Mouse (Mus musculus) neural tube, embryonic 14.5 days (tissue): ENCODE results near the gene Igf2bp1. TPM values are rescaled to one million over a fixed set of nuclear protein-coding genes. Genes with fewer than 3 reads are reported as not detected.
A peak's percentile ranks its signal among the peaks of the same experiment; 100 is the strongest.
"Not testable (repeated sequence)": the region's sequence is repeated elsewhere in the genome, so short reads cannot be mapped to it uniquely, and the experiment has no call there.

Experiments
- ATAC-seq: fragments of 200-750 bp; cut with Nextera tagmentation; 2 replicates; pipeline ENCODE4 v1.8.0; 2017; ENCODE audit warnings: low read depth, mild to moderate bottlenecking, moderate TSS enrichment, moderate library complexity
- H3K27ac ChIP-seq: fragments of 300-500 bp; sonication (generic); 2 replicates; pipeline ENCODE4 v1.5.1; 2014; ENCODE audit warnings: low read depth, mild to moderate bottlenecking, control low read depth, low read length, moderate library complexity, mixed read lengths
- H3K27me3 ChIP-seq: fragments of 300-500 bp; sonication (generic); 2 replicates; pipeline ENCODE4 v1.6.1; 2014; ENCODE audit warnings: low read length; ENCODE audit not compliant: control insufficient read depth, insufficient read depth
- H3K36me3 ChIP-seq: fragments of 300-500 bp; sonication (generic); 2 replicates; pipeline ENCODE4 v1.6.1; 2014; ENCODE audit warnings: low read length, mixed read lengths; ENCODE audit not compliant: control insufficient read depth, insufficient read depth
- H3K4me1 ChIP-seq: fragments of 300-500 bp; sonication (generic); 2 replicates; pipeline ENCODE4 v1.6.1; 2014; ENCODE audit warnings: low read length; ENCODE audit not compliant: control insufficient read depth, insufficient read depth
- H3K4me2 ChIP-seq: fragments of 300-500 bp; sonication (generic); 2 replicates; pipeline ENCODE4 v1.6.1; 2014; ENCODE audit warnings: mild to moderate bottlenecking, low read depth, low read length, control low read depth
- H3K4me3 ChIP-seq: fragments of 300-500 bp; sonication (generic); 2 replicates; pipeline ENCODE4 v1.5.1; 2014; ENCODE audit warnings: low read depth, low read length, control low read depth, mixed read lengths
- H3K9ac ChIP-seq: fragments of 300-500 bp; sonication (generic); replicated peaks from 2 replicates; pipeline ENCODE4 v1.6.1; 2014; ENCODE audit warnings: low read depth, mild to moderate bottlenecking, control low read depth, low read length, mixed read lengths
- H3K9me3 ChIP-seq: fragments of 300-500 bp; sonication (generic); 2 replicates; pipeline ENCODE4 v1.6.1; 2016; ENCODE audit warnings: low read length; ENCODE audit not compliant: control insufficient read depth
- WGBS: fragments of 180-500 bp; shearing (Covaris S2); extraction: QIAGEN DNeasy Blood & Tissue Kit; methylation state at CpG from one replicate; pipeline ENCODE4 v1.1.7; 2014; 5-methylcytosine and 5-hydroxymethylcytosine counted together
- polyA plus RNA-seq: library from polyadenylated mRNA; unstranded; fragments of >200 nt; fragmentation: Nextera tagmentation; extraction: Ambion mirVana; gene quantifications from 2 replicates; pipeline ENCODE4 v1.2.1, GENCODE M21; 2014

Igf2bp1 gene
- polyA plus RNA-seq, 1 experiment from 2014 or later = 3.0 TPM

- H3K9me3 ChIP-seq = no peaks in the 10 kb centered on the region
- H3K4me3 ChIP-seq = no peak overlapping the region
- H3K27ac ChIP-seq = no peak overlapping the region
- H3K4me2 ChIP-seq = no peak overlapping the region
- 0 out of 2 replicates have a peak, but pooled peaks cover 7% of the 10 kb centered on the region for H3K36me3 ChIP-seq
- H3K4me1 ChIP-seq = no peaks in the 10 kb centered on the region
- no peaks in the 10 kb centered on the region for H3K27me3 ChIP-seq
- WGBS = 79% methylated on average over 9 of the region's 9 CpGs
- ATAC-seq = no peak
- H3K9ac ChIP-seq = no peak overlapping the region
Observed at GRCm38 (mm10) chr11:95958251-95958650, 47.5 kb downstream of the Igf2bp1 start.

- Histone ChIP-seq H3K4me2 (no peak overlapping the region), H3K4me3 (no peak overlapping the region)
Observed at GRCm38 (mm10) chr11:95957407-95957806, 48.3 kb downstream of the Igf2bp1 start.

GRCm38 (mm10) chr11:95953313-95953712, 52.4 kb downstream of the Igf2bp1 start:
- Histone ChIP-seq H3K4me3 (no peak overlapping the region), H3K4me1 (no peaks in the 10 kb centered on the region), H3K27ac (no peak overlapping the region), H3K4me2 (no peak overlapping the region), H3K36me3 (no peaks in the 10 kb centered on the region), H3K9ac (no peak overlapping the region), H3K27me3 (no peaks in the 10 kb centered on the region), H3K9me3 (no peaks in the 10 kb centered on the region)
- WGBS = 90% methylated on average over 5 of the region's 5 CpGs
- no peak for ATAC-seq

More at GRCm38 (mm10) chr11:95957407-95957806, 48.3 kb downstream of the Igf2bp1 start:
- 0 out of 2 replicates have a peak overlapping the region, but pooled peaks have one; percentile 1 for H3K9ac ChIP-seq
- H3K27me3 ChIP-seq = no peaks in the 10 kb centered on the region
- H3K36me3 ChIP-seq = 0 out of 2 replicates have a peak, but pooled peaks cover 4% of the 10 kb centered on the region
- no peak overlapping the region for H3K27ac ChIP-seq
- ATAC-seq = no peak
- no peaks in the 10 kb centered on the region for H3K9me3 ChIP-seq
- no peaks in the 10 kb centered on the region for H3K4me1 ChIP-seq
- WGBS = 77% methylated on average over 7 of the region's 7 CpGs

GRCm38 (mm10) chr11:95945838-95946472, 59.8 kb downstream of the Igf2bp1 start:
- Histone ChIP-seq H3K9me3 (no peaks in the 10 kb centered on the region), H3K36me3 (no peaks in the 10 kb centered on the region), H3K4me2 (no peak overlapping the region), H3K4me1 (no peaks in the 10 kb centered on the region), H3K9ac (no peak overlapping the region), H3K27me3 (no peaks in the 10 kb centered on the region), H3K4me3 (no peak overlapping the region), H3K27ac (no peak overlapping the region)
- WGBS = 64% methylated on average over 13 of the region's 13 CpGs
- no peak for ATAC-seq

GRCm38 (mm10) chr11:95939828-95940507, 65.8 kb downstream of the Igf2bp1 start:
- ATAC-seq = no peak
- 32% methylated on average over 11 of the region's 11 CpGs for WGBS
- H3K9me3 ChIP-seq = no peaks in the 10 kb centered on the region
- no peaks in the 10 kb centered on the region for H3K4me1 ChIP-seq
- no peak overlapping the region for H3K4me2 ChIP-seq
- no peaks in the 10 kb centered on the region for H3K27me3 ChIP-seq
- no peaks in the 10 kb centered on the region for H3K36me3 ChIP-seq
- H3K9ac ChIP-seq = no peak overlapping the region
- H3K4me3 ChIP-seq = no peak overlapping the region
- H3K27ac ChIP-seq = no peak overlapping the region

- ATAC-seq = no peak
- Histone ChIP-seq H3K4me1 (no peaks in the 10 kb centered on the region), H3K36me3 (no peaks in the 10 kb centered on the region), H3K4me2 (no peak overlapping the region), H3K27me3 (no peaks in the 10 kb centered on the region), H3K4me3 (no peak overlapping the region), H3K9ac (no peak overlapping the region), H3K27ac (no peak overlapping the region), H3K9me3 (no peaks in the 10 kb centered on the region)
- WGBS = 79% methylated on average over 6 of the region's 6 CpGs
Observed at GRCm38 (mm10) chr11:95936409-95936808, 69.3 kb downstream of the Igf2bp1 start.

GRCm38 (mm10) chr11:95932168-95932567, 73.6 kb downstream of the Igf2bp1 start:
- H3K27me3 ChIP-seq, H3K4me3 ChIP-seq, H3K9ac ChIP-seq, H3K4me2 ChIP-seq, H3K36me3 ChIP-seq, H3K27ac ChIP-seq, ATAC-seq, H3K9me3 ChIP-seq, H3K4me1 ChIP-seq: not testable (repeated sequence)
- WGBS = 96% methylated on average over 8 of the region's 10 CpGs

- no peak overlapping the region for H3K4me2 ChIP-seq
- no peak overlapping the region for H3K27ac ChIP-seq
- no peak overlapping the region for H3K4me3 ChIP-seq
- no peaks in the 10 kb centered on the region for H3K27me3 ChIP-seq
- 83% methylated on average over 4 of the region's 4 CpGs for WGBS
- H3K9me3 ChIP-seq = peaks cover 3% of the 10 kb centered on the region; the same call in 1 of the 2 replicates
- no peak for ATAC-seq
- H3K9ac ChIP-seq = no peak overlapping the region
- H3K36me3 ChIP-seq = no peaks in the 10 kb centered on the region
- no peaks in the 10 kb centered on the region for H3K4me1 ChIP-seq
Observed at GRCm38 (mm10) chr11:95926398-95926797, 79.3 kb downstream of the Igf2bp1 start.

GRCm38 (mm10) chr11:95925976-95926375, 79.8 kb downstream of the Igf2bp1 start:
- no peak overlapping the region for H3K4me2 ChIP-seq
- H3K9ac ChIP-seq = no peak overlapping the region
- H3K4me1 ChIP-seq = no peaks in the 10 kb centered on the region
- no peaks in the 10 kb centered on the region for H3K27me3 ChIP-seq
- peaks cover 3% of the 10 kb centered on the region; the same call in 1 of the 2 replicates for H3K9me3 ChIP-seq
- H3K4me3 ChIP-seq = no peak overlapping the region
- WGBS = 92% methylated on average over 5 of the region's 5 CpGs
- no peak overlapping the region for H3K27ac ChIP-seq
- no peaks in the 10 kb centered on the region for H3K36me3 ChIP-seq
- no peak for ATAC-seq
